Mouse (Mus musculus) layer of hippocampus, postnatal 14 days (tissue): ENCODE measurements at regions not wholly inside any gene's neighbourhood (a gene's known extent, or its start where the extent isn't known, plus 50 kb on each side); places are given as distances from the start of the nearest gene placed in this dataset.
"Not testable (repeated sequence)": the region's sequence is repeated elsewhere in the genome, so short reads cannot be mapped to it uniquely, and the experiment has no call there.

Source experiments
- DNase-seq, 2 experiments: peaks; one replicate each; pipeline ENCODE4 v3.0.0; 2021 to 2022; ENCODE audit warnings: low spot score in 2 of 2, mixed read lengths in 1 of 2

- DNase-seq, result peak; percentile 71 to 72
These were observed 339.2 kb downstream of the Adam3 start for GRCm38 (mm10) chr8:24386462-24386861.

- DNase-seq, result no peak
These were observed 341.7 kb downstream of the Adam3 start for GRCm38 (mm10) chr8:24383963-24384435.

DNA sequence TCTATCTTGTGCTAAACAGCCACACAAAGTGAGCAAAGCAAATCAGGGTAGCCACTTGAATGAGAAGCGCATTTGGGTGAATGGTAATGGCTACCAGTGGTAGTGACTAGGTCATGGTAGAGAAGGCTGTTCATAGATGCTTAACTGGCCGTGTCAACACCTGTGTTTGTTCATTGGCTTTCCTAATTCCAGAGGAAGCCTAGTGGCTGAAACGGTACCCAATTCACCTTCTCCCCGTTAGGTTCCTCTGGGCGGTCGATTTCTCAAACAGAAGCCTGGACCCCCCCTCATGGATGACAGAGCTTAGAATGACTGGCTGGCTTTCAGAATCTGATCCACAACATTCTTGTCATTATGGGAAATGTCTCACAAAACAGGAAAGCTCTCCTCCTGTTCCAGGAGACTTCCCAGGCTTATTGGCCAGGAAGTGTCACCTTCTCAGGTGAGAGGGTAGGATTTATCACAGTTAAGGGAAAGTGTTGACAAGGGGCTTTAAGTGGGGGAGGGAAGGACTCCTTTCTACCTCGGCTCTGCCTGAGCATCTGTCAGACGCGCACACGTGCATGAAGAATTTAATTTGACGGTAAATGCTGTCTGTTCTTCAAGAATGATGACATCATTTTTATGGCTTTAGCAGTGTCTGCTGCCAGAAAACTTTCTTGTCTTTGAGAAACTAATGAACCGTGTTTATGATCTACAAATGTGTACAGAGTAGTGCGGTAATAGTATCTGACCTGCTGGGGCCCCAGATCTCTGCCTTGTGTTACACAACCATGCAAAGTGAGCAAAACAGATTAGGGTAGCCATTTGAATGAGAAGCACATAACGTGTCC is 342.3 kb downstream of the Adam3 start:
- no peak for DNase-seq

DNA sequence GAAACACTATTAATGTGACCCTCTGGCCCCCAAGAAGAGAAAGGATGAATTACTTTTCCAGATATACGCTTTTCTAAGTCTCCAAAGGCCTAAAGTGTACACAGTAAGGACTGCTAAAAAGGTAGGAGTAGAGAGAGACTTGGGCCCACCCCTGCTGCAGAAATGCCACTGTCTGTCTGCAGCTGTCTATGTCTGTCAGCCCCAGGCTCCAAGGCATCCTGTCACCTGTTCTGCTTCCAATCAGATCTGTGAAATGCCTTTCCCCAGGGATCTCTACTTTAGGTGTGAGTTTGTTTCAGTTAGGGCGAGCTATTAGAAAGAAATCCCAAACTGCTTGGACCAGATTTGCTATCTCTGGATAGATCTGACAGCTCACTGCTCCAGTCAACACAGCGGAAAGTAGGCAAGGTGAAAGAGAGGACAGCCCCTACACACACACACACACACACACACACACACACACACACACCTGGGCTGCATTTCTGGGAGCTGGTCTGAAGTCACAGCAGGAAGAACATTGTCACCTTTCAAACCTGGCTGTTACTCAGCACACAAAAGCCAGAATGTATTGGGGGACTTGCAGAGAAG is 343.9 kb downstream of the Adam3 start:
- no peak for DNase-seq

- no peak for DNase-seq
These were observed 347.6 kb downstream of the Adam3 start for GRCm38 (mm10) chr8:24378070-24378469.

GRCm38 (mm10) chr8:24376846-24377245 is 348.8 kb downstream of the Adam3 start:
- not testable (repeated sequence) for DNase-seq

- DNase-seq, result no peak
These were observed 351.1 kb downstream of the Adam3 start for GRCm38 (mm10) chr8:24374503-24374902.

DNA sequence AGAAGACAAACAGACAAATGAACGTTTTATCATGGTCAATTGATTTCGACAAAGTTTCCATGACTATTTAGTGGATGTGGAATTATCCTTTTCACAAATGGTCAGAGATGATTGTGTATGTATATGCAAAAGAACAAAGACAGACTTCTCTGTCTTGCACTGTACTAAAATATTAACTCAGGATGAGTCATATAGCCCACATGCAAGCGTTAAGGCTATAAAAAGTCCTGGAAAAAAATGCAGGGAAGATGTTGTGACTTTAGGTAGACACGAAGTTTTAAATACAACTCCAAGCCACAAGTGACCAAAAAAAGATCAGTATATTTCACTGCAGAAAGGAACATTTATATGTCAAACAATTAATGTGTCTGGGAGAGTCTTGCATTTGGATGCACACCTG is 353.6 kb downstream of the Adam3 start:
- DNase-seq, result no peak

- DNase-seq, result no peak
These were observed 359.7 kb downstream of the Adam3 start for GRCm38 (mm10) chr8:24366000-24366399.

DNA sequence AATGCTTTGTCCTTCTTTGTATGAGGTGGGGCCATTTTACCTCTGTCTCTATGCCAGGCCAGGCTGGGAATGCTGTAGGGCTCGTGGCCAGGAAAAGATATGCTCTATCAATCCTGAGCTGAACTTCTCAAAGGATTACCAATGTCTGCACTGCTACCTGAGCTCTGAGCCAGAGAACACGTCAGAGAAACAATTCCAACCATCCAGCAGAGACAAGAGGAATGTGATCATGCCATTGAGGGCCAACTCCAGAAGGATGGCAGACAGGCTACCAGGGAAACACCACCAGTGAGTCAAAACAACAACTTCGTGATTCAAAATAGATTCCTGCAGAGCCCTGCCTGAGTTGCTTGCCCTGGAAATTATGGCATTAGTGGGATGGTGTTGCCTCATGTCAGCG is 361.0 kb downstream of the Adam3 start:
- DNase-seq, result peak in 1 of 2 experiments; percentile 5

DNA sequence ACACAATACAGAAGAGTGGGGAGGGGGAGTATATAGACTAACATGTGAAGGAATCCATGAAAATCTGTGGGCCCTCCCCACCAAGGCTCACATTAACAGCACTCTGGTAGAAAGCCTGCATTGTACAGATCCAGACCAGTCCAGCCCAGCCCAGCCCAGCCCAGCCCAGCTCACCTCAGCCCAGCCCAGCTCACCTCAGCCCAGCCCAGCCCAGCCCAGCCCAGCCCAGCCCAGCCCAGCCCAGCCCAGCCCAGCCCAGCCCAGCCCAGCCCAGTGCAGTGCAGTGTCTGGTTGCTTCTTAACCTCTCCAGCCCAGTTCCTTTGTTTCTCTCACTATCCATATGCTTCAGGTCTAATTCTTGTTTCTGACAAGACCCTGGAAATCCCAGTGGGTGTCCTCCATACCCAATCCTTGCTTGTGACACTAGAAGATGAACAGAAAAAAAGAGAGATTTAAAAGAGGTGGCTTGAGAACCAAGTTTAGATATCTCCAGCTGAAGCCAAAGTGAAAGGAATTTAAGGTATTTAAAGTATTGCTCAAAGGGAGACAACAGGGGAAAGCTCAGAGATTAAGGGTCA is 366.5 kb downstream of the Adam3 start:
- DNase-seq, result no peak

GRCm38 (mm10) chr8:24355146-24355545 is 370.5 kb downstream of the Adam3 start:
- no peak for DNase-seq

DNA sequence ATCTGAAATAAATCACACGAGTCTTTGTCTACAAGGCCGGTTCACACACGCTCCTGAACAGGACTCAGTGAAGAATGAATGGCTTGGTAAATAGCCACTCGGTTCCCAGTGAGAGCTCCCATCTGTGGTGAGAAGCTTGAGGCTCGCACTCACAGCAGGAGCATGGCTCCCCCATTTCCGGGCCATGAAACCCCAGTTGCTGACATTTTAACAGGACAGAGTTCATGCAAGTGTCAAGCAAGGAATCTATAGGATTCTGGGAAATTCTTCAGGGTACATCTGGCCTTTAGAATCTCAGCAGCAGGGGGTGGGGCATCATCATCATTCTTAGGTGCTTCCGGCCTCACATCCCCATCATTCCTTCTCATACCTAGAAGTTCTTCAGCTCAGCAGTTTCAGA is 371.8 kb downstream of the Adam3 start:
- no peak for DNase-seq

DNA sequence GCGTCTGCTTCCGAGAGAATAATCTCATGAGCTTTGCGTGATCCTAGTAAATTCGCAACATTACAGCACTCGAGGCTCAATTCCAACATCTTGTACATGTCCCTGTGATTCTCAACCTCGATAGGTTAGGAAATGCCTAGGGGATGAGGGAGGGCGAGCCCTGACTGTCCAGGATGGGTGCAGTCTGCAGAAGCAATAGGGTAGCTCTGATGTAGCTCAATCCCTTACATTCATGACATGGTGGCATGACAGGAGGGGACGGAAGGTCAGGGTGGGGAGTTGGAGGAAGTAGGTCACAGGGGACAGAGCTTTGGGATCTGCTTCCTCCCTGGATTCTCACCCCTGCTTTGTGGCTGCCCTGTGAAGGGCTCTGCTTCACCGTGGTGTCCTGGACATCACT is 373.3 kb downstream of the Adam3 start:
- no peak for DNase-seq

DNA sequence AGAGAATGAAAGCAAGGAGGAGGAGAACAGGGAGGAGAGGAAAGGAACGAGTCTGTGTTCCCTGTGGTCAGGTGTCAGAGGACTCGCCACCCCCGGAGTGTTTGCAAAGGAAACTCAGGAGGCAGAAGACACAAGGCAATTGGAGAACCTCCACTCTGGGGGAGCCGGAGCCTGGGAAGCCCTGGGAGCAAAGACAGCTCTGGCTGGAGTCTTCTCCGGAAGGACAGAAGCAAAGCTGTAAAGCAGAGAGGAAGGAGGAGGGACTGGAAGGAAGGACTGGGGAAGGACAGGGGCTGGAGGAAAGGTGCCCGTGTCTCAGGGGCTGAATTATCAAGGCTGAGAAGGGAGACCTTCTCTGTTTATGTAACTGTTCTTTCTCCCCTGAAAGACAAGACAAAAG is 373.9 kb downstream of the Adam3 start:
- no peak for DNase-seq

- no peak for DNase-seq
These were observed 379.1 kb downstream of the Adam3 start for GRCm38 (mm10) chr8:24346390-24347113.

GRCm38 (mm10) chr8:24338694-24339093 is 387.0 kb downstream of the Adam3 start:
- DNase-seq, result no peak

GRCm38 (mm10) chr8:24337635-24338034 is 388.0 kb downstream of the Adam3 start:
- peak in 1 of 2 experiments; percentile 35 for DNase-seq

DNA sequence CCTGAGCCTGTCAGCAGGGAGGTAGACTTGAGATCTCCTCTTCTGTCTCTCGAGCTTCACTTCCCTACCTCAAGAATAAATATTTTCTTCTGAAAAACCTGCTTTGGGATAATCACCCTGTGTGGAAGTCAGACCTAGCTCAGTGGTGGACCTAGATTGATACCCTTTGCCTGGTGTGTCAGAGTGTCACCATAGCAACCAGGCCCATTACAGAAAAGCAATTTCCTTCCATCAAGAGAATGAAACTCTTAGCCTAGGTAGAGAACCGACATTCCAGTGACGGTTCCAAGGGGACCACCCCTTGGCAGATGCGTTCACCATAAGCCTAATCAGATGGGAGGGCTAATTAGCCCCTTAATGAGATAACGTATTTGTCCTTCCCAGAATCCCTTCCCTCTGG is 389.9 kb downstream of the Adam3 start:
- DNase-seq, result no peak

DNA sequence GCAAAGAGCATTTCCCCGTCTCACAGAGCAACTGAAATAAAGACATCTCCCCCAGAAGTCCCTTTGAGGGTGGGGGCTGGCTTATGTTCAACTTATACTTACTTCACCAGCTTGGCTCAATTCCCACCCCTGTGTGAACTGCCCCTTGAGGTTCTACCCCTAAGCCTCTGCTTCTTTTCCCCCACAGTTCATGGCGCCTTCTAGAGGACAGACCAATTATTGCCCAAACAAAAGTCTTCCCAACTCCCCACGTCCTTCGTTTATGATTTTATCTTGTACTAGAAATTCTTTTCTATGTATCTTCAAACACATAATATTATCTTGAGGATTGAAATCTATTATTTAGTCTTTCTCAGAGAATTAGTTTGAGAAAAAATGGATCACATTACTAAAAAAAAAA is 391.9 kb downstream of the Adam3 start:
- DNase-seq, result no peak

DNA sequence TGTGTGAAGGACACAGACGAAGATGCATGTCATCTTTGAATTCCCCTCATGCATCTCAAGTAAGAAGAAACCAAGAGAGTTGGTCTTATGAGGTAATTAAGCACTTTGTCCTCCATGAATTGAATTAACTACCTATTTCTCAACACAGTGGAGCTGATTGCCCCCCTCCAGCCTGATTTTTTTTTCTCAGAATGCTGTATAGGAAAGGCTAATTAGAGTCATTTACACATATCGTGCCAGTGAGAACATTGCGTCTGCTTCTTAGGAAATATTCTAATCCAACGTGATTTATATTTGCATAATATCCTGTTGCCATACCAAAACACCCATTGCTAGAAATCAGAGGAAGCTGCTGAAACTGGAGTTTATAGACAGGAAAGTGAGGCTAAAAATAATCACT is 414.8 kb downstream of the Adam3 start:
- no peak for DNase-seq

DNA sequence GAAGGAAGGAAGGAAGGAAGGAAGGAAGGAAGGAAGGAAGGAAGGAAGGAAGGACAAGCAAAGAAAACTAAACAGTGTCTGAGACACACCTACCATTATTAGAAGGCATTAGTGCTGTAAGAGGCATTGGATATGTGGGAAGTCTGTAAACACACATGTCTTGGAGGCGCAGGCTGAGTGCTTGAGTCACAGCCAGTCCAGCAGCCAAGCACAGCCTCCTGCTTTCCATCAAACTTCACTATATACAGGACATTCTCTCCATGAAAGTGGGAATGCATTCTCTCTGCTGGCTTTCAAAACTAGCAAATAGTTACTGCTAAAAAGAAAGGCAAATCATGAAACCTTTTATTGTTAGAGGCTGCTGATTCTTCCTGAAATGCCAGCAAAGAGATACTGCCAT is 431.1 kb downstream of the Adam3 start:
- DNase-seq, result no peak
